In the genomic region with DNA sequence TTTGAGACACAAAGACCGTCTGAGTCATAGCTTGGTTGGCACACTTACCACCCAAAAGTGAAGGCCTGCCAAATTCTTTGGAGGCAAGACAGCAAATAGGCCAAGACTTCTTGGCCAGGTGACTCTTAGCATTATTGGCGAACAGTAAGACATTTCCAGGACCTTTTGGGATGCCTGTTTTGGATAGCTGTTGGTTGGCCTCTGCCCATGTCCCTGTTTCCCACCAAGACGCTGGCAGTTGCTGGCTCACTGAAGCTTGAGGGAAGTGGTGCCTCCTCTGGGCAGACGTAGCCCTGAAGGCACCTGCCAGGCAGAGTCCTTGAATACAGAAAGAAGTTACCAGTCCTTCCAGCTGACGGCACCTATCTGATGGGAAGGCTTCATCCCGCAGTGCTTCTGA, we compare ENCODE assay signal across 18 mouse cellular contexts. TPM values are rescaled to one million over a fixed set of nuclear protein-coding genes. Genes with fewer than 3 reads are reported as not detected.
DNase-seq lines count a peak whose midpoint lies in the region; ATAC-seq lines count a peak whose summit lies in the region.
"Had no signal": no experiment of that assay in that cellular context is flagged by ENCODE, and none has a peak within 500 bp of the region (broad histone marks: within the 10 kb centered on the region; RNA-seq: fewer than 3 reads in every experiment).

No protein-coding gene starts in this region.

- no peaks in the 10 kb centered on the region for H3K27me3 ChIP-seq in hindbrain, embryonic 13.5 days
- H3K27me3 ChIP-seq in midbrain, embryonic 13.5 days, result no peaks in the 10 kb centered on the region
- H3K27me3 ChIP-seq: hindbrain, embryonic 12.5 days; intestine, embryonic 15.5 days; limb, embryonic 13.5 days; midbrain, embryonic 15.5 days had no signal

- H3K4me1 ChIP-seq in hindbrain, embryonic 13.5 days (replicated peaks), result no peaks in the 10 kb centered on the region
- H3K4me1 ChIP-seq in midbrain, embryonic 13.5 days (replicated peaks), result no peaks in the 10 kb centered on the region
- H3K4me1 ChIP-seq: hindbrain, embryonic 12.5 days; intestine, embryonic 15.5 days; midbrain, embryonic 15.5 days had no signal

- intact Hi-C loops in heart, postnatal 25 days (cut with DNase I), result no loop called here

- no peak for ATAC-seq in hindbrain, embryonic 13.5 days (ENCODE audit: low FRiP score)
- ATAC-seq in midbrain, embryonic 13.5 days, result no peak
- ATAC-seq: intestine, embryonic 15.5 days; lung, postnatal 0 days; midbrain, embryonic 15.5 days had no signal

- H3K9ac ChIP-seq in hindbrain, embryonic 13.5 days, result no peak overlapping the region
- H3K9ac ChIP-seq in midbrain, embryonic 13.5 days (replicated peaks), result no peak overlapping the region
- H3K9ac ChIP-seq: hindbrain, embryonic 12.5 days; intestine, embryonic 15.5 days; limb, embryonic 13.5 days; liver, embryonic 14.5 days; midbrain, embryonic 15.5 days had no signal

- H3K4me3 ChIP-seq in hindbrain, embryonic 13.5 days, result no peak overlapping the region
- H3K4me3 ChIP-seq in midbrain, embryonic 13.5 days (replicated peaks), result no peak overlapping the region
- H3K4me3 ChIP-seq: heart, adult 2 months; hindbrain, embryonic 12.5 days; intestine, embryonic 15.5 days; limb, embryonic 13.5 days; midbrain, embryonic 15.5 days had no signal

- WGBS in hindbrain, embryonic 13.5 days, result 94% methylated on average over 6 of the region's 6 CpGs
- 92% methylated on average over 6 of the region's 6 CpGs for WGBS in midbrain, embryonic 13.5 days

- peak; percentile 86 for DNase-seq in heart, adult 11 months
- no peak for DNase-seq in heart, postnatal 25 days (ENCODE audit: low spot score)
- peak; percentile 60 for DNase-seq in NIH3T3 (ENCODE audit: low read depth)
- peak; percentile 38 for DNase-seq in cerebellum, adult 11 months
- peak; percentile 63 to 66 for DNase-seq in cerebellum, postnatal 14 days
- DNase-seq in ovary, postnatal 14 days (ENCODE audit: low spot score), result no peak
- DNase-seq: layer of hippocampus, adult 9-11 months; spleen, adult 18-20 months; thymus, adult 2 months had no signal

- no peak overlapping the region for H3K4me2 ChIP-seq in hindbrain, embryonic 13.5 days
- no peak overlapping the region for H3K4me2 ChIP-seq in midbrain, embryonic 13.5 days (replicated peaks)
- H3K4me2 ChIP-seq: hindbrain, embryonic 12.5 days; intestine, embryonic 15.5 days; limb, embryonic 13.5 days; midbrain, embryonic 15.5 days had no signal

- no peaks in the 10 kb centered on the region for H3K36me3 ChIP-seq in hindbrain, embryonic 13.5 days
- H3K36me3 ChIP-seq in midbrain, embryonic 13.5 days, result 0 out of 2 replicates have a peak, but pooled peaks cover 3% of the 10 kb centered on the region
- H3K36me3 ChIP-seq: hindbrain, embryonic 12.5 days; intestine, embryonic 15.5 days; midbrain, embryonic 15.5 days had no signal

- H3K27ac ChIP-seq in hindbrain, embryonic 13.5 days, result no peak overlapping the region
- no peak overlapping the region for H3K27ac ChIP-seq in midbrain, embryonic 13.5 days
- H3K27ac ChIP-seq: heart, adult 2 months; hindbrain, embryonic 12.5 days; intestine, embryonic 15.5 days; limb, embryonic 13.5 days; liver, embryonic 14.5 days; midbrain, embryonic 15.5 days had no signal

- no peaks in the 10 kb centered on the region for H3K9me3 ChIP-seq in hindbrain, embryonic 13.5 days
- no peaks in the 10 kb centered on the region for H3K9me3 ChIP-seq in midbrain, embryonic 13.5 days
- H3K9me3 ChIP-seq: hindbrain, embryonic 12.5 days; intestine, embryonic 15.5 days; limb, embryonic 13.5 days; midbrain, embryonic 15.5 days had no signal

RNA-seq across cellular contexts. Expression of a gene that starts 8.9 kb away (rescaled TPM):
- total RNA-seq in heart, postnatal 25 days (2021), result 10 to 100 TPM; 55.0 to 57.9 TPM
- 13.6 and 14.3 TPM in 2 replicates for polyA plus RNA-seq in hindbrain, embryonic 13.5 days (2015; fragmentation: Nextera tagmentation; extraction: Ambion mirVana)
- 15.1 and 17.6 TPM in 2 replicates for polyA plus RNA-seq in midbrain, embryonic 13.5 days (2015; fragmentation: Nextera tagmentation; extraction: Ambion mirVana)

Comparison
In these comparisons a context has a peak if more than half of its experiments do, and no peak if none do; other contexts are left out.
1. DNase-seq: peak in heart, adult 11 months (single experiment), NIH3T3 (single experiment), cerebellum, adult 11 months (single experiment) and cerebellum, postnatal 14 days (2 of 2); none in heart, postnatal 25 days (single experiment) and ovary, postnatal 14 days (single experiment).